ENCODE assay signal across 16 mouse cellular contexts in genomic region chr2:83762106-83762855, GRCm38 (mm10). TPM values are rescaled to one million over a fixed set of nuclear protein-coding genes. Genes with fewer than 3 reads are reported as not detected.
A peak's percentile ranks its signal among the peaks of the same experiment; 100 is the strongest.
DNase-seq lines count a peak whose midpoint lies in the region; ATAC-seq lines count a peak whose summit lies in the region.
"Had no signal": no experiment of that assay in that cellular context is flagged by ENCODE, and none has a peak within 500 bp of the region (broad histone marks: within the 10 kb centered on the region; RNA-seq: fewer than 3 reads in every experiment).

No protein-coding gene starts in this region.

- no peak for DNase-seq in forebrain, embryonic 10.5 days (ENCODE audit: extremely low spot score, low spot score)
- peak; percentile 21 for DNase-seq in CD4-positive helper T cell, adult 2 months (ENCODE audit: low read depth, low spot score)
- peak; percentile 40 for DNase-seq in cerebellum, adult 11-12 months
- peak; percentile 35 for DNase-seq in induced T-regulatory cell, adult 2 months (ENCODE audit: low read depth)
- DNase-seq in T-cell, adult 2 months (ENCODE audit: low spot score) = no peak
- DNase-seq: heart, postnatal 4 days; kidney, adult 2 months; thymus, postnatal 25 days had no signal

- H3K36me3 ChIP-seq in forebrain, embryonic 13.5 days (ENCODE audit: poor library complexity, severe bottlenecking) = no peaks in the 10 kb centered on the region
- peaks cover 19% of the 10 kb centered on the region for H3K36me3 ChIP-seq in forebrain, embryonic 10.5 days (replicated peaks)
- H3K36me3 ChIP-seq in intestine, embryonic 15.5 days = no peaks in the 10 kb centered on the region

- ATAC-seq in forebrain, embryonic 13.5 days = peak; percentile 60
- ATAC-seq in intestine, embryonic 15.5 days = no peak
- no peak for ATAC-seq in megakaryocyte-erythroid progenitor cell, adult 5-6 weeks (replicated peaks; ENCODE audit: low FRiP score, low TSS enrichment, poor library complexity, severe bottlenecking)

- no peak overlapping the region for H3K27ac ChIP-seq in forebrain, embryonic 13.5 days
- H3K27ac ChIP-seq in forebrain, embryonic 10.5 days = no peak overlapping the region
- H3K27ac ChIP-seq in intestine, embryonic 15.5 days = no peak overlapping the region
- H3K27ac ChIP-seq: heart, embryonic 10.5 days; left cerebral cortex, adult 2 months; limb, embryonic 15.5 days; lung, embryonic 15.5 days; stomach, embryonic 15.5 days had no signal

- H3K4me3 ChIP-seq in forebrain, embryonic 13.5 days = no peak overlapping the region
- H3K4me3 ChIP-seq in forebrain, embryonic 10.5 days = no peak overlapping the region
- no peak overlapping the region for H3K4me3 ChIP-seq in intestine, embryonic 15.5 days (replicated peaks)
- H3K4me3 ChIP-seq: heart, embryonic 10.5 days; left cerebral cortex, adult 2 months; limb, embryonic 15.5 days; lung, embryonic 15.5 days; stomach, embryonic 15.5 days had no signal

- no peaks in the 10 kb centered on the region for H3K27me3 ChIP-seq in forebrain, embryonic 13.5 days
- no peaks in the 10 kb centered on the region for H3K27me3 ChIP-seq in forebrain, embryonic 10.5 days (ENCODE audit: poor library complexity, severe bottlenecking)
- H3K27me3 ChIP-seq in intestine, embryonic 15.5 days (replicated peaks) = no peaks in the 10 kb centered on the region
- H3K27me3 ChIP-seq: limb, embryonic 15.5 days; lung, embryonic 15.5 days; stomach, embryonic 15.5 days had no signal

- H3K9ac ChIP-seq in forebrain, embryonic 13.5 days = no peak overlapping the region
- H3K9ac ChIP-seq in intestine, embryonic 15.5 days = no peak overlapping the region
- H3K9ac ChIP-seq: limb, embryonic 15.5 days; lung, embryonic 15.5 days; stomach, embryonic 15.5 days had no signal

- WGBS in forebrain, embryonic 13.5 days = 72% methylated on average over 7 of the region's 7 CpGs
- 88% methylated on average over 7 of the region's 7 CpGs for whole genome bisulfite sequencing in forebrain, embryonic 10.5 days
- 71% methylated on average over 7 of the region's 7 CpGs for WGBS in intestine, embryonic 15.5 days

- H3K9me3 ChIP-seq in forebrain, embryonic 13.5 days (replicated peaks) = no peaks in the 10 kb centered on the region
- no peaks in the 10 kb centered on the region for H3K9me3 ChIP-seq in forebrain, embryonic 10.5 days
- H3K9me3 ChIP-seq in intestine, embryonic 15.5 days = no peaks in the 10 kb centered on the region
- H3K9me3 ChIP-seq: heart, embryonic 10.5 days; limb, embryonic 15.5 days; lung, embryonic 15.5 days; stomach, embryonic 15.5 days had no signal

- no peak overlapping the region for H3K4me2 ChIP-seq in forebrain, embryonic 13.5 days
- H3K4me2 ChIP-seq in intestine, embryonic 15.5 days (replicated peaks) = no peak overlapping the region
- H3K4me2 ChIP-seq: limb, embryonic 15.5 days; lung, embryonic 15.5 days; stomach, embryonic 15.5 days had no signal

- H3K4me1 ChIP-seq in forebrain, embryonic 13.5 days = peaks cover 12% of the 10 kb centered on the region
- H3K4me1 ChIP-seq in forebrain, embryonic 10.5 days = peaks cover 16% of the 10 kb centered on the region
- H3K4me1 ChIP-seq in intestine, embryonic 15.5 days (replicated peaks) = 0 out of 2 replicates have a peak, but pooled peaks cover 7% of the 10 kb centered on the region

RNA-seq across cellular contexts. Expression of gene Itgav, which starts 38.1 kb away (rescaled TPM):
- 24.0 and 24.9 TPM in 2 replicates for polyA plus RNA-seq in forebrain, embryonic 13.5 days (2015; fragmentation: Nextera tagmentation; extraction: Ambion mirVana)
- polyA plus RNA-seq in forebrain, embryonic 10.5 days (2016; fragmentation: Nextera tagmentation; extraction: Ambion mirVana) = 35.5 and 35.6 TPM in 2 replicates
- 61.3 and 76.7 TPM in 2 replicates for polyA plus RNA-seq in intestine, embryonic 15.5 days (2015; fragmentation: Nextera tagmentation; extraction: Ambion mirVana)
- total RNA-seq in megakaryocyte-erythroid progenitor cell, adult 5-6 weeks (2014; fragmentation: Nextera tagmentation) = 8.1 and 13.8 TPM in 2 replicates
- 10.3 and 42.0 TPM in 2 replicates for total RNA-seq in megakaryocyte-erythroid progenitor cell, adult 5-6 weeks (2017)

RNA-seq across cellular contexts. Expression of gene Fam171b, which starts 50.2 kb away (rescaled TPM):
- polyA plus RNA-seq in forebrain, embryonic 13.5 days (2015; fragmentation: Nextera tagmentation; extraction: Ambion mirVana) = 47.2 and 55.0 TPM in 2 replicates
- polyA plus RNA-seq in forebrain, embryonic 10.5 days (2016; fragmentation: Nextera tagmentation; extraction: Ambion mirVana) = 34.4 and 37.5 TPM in 2 replicates
- 8.9 and 9.3 TPM in 2 replicates for polyA plus RNA-seq in intestine, embryonic 15.5 days (2015; fragmentation: Nextera tagmentation; extraction: Ambion mirVana)
- total RNA-seq in megakaryocyte-erythroid progenitor cell, adult 5-6 weeks (2014; fragmentation: Nextera tagmentation) = not detected in 2 replicates
- total RNA-seq in megakaryocyte-erythroid progenitor cell, adult 5-6 weeks (2017) = 0.19 TPM in 1 of 2 replicates, not detected in the other

Comparison
In these comparisons a context has a peak if more than half of its experiments do, and no peak if none do; other contexts are left out.
1. DNase-seq: peak in CD4-positive helper T cell, adult 2 months (single experiment), cerebellum, adult 11-12 months (single experiment) and induced T-regulatory cell, adult 2 months (single experiment); none in forebrain, embryonic 10.5 days (single experiment) and T-cell, adult 2 months (single experiment).